In genomic region chr4:117992872-117993271, GRCm38 (mm10) we compare ENCODE assay signal across 24 mouse cellular contexts.
DNase-seq lines count a peak whose midpoint lies in the region; ATAC-seq and TF ChIP-seq lines count a peak whose summit lies in the region.
"Had no signal": no experiment of that assay in that cellular context is flagged by ENCODE, and none has a peak within 500 bp of the region (broad histone marks: within the 10 kb centered on the region; RNA-seq: fewer than 3 reads in every experiment).

No protein-coding gene starts in this region.

- H3K9me3 ChIP-seq in heart, embryonic 11.5 days (replicated peaks; ENCODE audit: control insufficient read depth, low read length), result no peaks in the 10 kb centered on the region
- H3K9me3 ChIP-seq in kidney, postnatal 0 days (replicated peaks; ENCODE audit: low read length), result no peaks in the 10 kb centered on the region
- no peaks in the 10 kb centered on the region for H3K9me3 ChIP-seq in lung, postnatal 0 days (ENCODE audit: low read length)
- H3K9me3 ChIP-seq: embryonic facial prominence, embryonic 13.5 days; forebrain, embryonic 12.5 days; hindbrain, embryonic 10.5 days; limb, embryonic 13.5 days; midbrain, embryonic 13.5 days had no signal

- TF ChIP-seq CTCF in kidney, postnatal 0 days (IDR thresholded peaks at IDR 0.05; ENCODE audit: low read depth), result peak; percentile 52
- peak; percentile 24 for TF ChIP-seq CTCF in lung, postnatal 0 days (IDR thresholded peaks at IDR 0.05)

- no peak overlapping the region for H3K27ac ChIP-seq in heart, embryonic 11.5 days (ENCODE audit: low read depth, low read length)
- H3K27ac ChIP-seq in kidney, postnatal 0 days, result no peak overlapping the region
- no peak overlapping the region for H3K27ac ChIP-seq in lung, postnatal 0 days (ENCODE audit: low read length)
- H3K27ac ChIP-seq: embryonic facial prominence, embryonic 13.5 days; forebrain, embryonic 12.5 days; hindbrain, embryonic 10.5 days; limb, embryonic 13.5 days; midbrain, embryonic 13.5 days had no signal

- peak; percentile 76 for DNase-seq in heart, adult 11 months
- DNase-seq in kidney, postnatal 0 days (ENCODE audit: low spot score), result peak; percentile 22
- no peak for DNase-seq in kidney, adult 18-20 months
- no peak for DNase-seq in lung, postnatal 0 days (ENCODE audit: low spot score)
- DNase-seq in lung, postnatal 25 days (ENCODE audit: low spot score), result no peak
- DNase-seq in urinary bladder, postnatal 10 days (ENCODE audit: low spot score), result peak; percentile 6
- no peak for DNase-seq in urinary bladder, postnatal 25 days (ENCODE audit: low spot score)
- DNase-seq: adrenal gland, postnatal 25 days; cerebellum, adult 8-10 months; cerebellum, postnatal 36 days; embryo, embryonic 11 days; heart, postnatal 10 days; kidney, adult 9 months; kidney, postnatal 4 days; retina, postnatal 1 day; right cerebral cortex, postnatal 4 days had no signal

- 72% methylated on average over 7 of the region's 7 CpGs for WGBS in heart, embryonic 11.5 days (ENCODE audit: insufficient replicate concordance)
- 55% methylated on average over 7 of the region's 7 CpGs for WGBS in kidney, postnatal 0 days
- 82% methylated on average over 7 of the region's 7 CpGs for WGBS in lung, postnatal 0 days

- no peak overlapping the region for H3K4me2 ChIP-seq in heart, embryonic 11.5 days
- no peak overlapping the region for H3K4me2 ChIP-seq in kidney, postnatal 0 days (ENCODE audit: low read length)
- H3K4me2 ChIP-seq in lung, postnatal 0 days (replicated peaks; ENCODE audit: low read depth, low read length), result no peak overlapping the region
- H3K4me2 ChIP-seq: embryonic facial prominence, embryonic 13.5 days; forebrain, embryonic 12.5 days; limb, embryonic 13.5 days; midbrain, embryonic 13.5 days had no signal

- ATAC-seq in heart, embryonic 11.5 days (replicated peaks; ENCODE audit: insufficient number of reproducible peaks, low FRiP score, low TSS enrichment), result no peak
- no peak for ATAC-seq in kidney, postnatal 0 days (replicated peaks; ENCODE audit: low FRiP score, low read depth)
- no peak for ATAC-seq in lung, postnatal 0 days
- ATAC-seq: CD4-positive, CD25-positive, alpha-beta regulatory T cell, adult 4 months; midbrain, embryonic 13.5 days had no signal

- no peak overlapping the region for H3K9ac ChIP-seq in heart, embryonic 11.5 days (ENCODE audit: low read depth, low read length)
- no peak overlapping the region for H3K9ac ChIP-seq in kidney, postnatal 0 days (ENCODE audit: low read depth, low read length)
- no peak overlapping the region for H3K9ac ChIP-seq in lung, postnatal 0 days (replicated peaks; ENCODE audit: low read depth)
- H3K9ac ChIP-seq: embryonic facial prominence, embryonic 13.5 days; forebrain, embryonic 12.5 days; limb, embryonic 13.5 days; midbrain, embryonic 13.5 days had no signal

- peaks cover 16% of the 10 kb centered on the region for H3K4me1 ChIP-seq in heart, embryonic 11.5 days (ENCODE audit: control insufficient read depth, insufficient read depth, low read length)
- peaks cover 14% of the 10 kb centered on the region for H3K4me1 ChIP-seq in kidney, postnatal 0 days (replicated peaks; ENCODE audit: insufficient read depth, low read length)
- peaks cover 7% of the 10 kb centered on the region; the same call in 1 of the 2 replicates for H3K4me1 ChIP-seq in lung, postnatal 0 days (ENCODE audit: insufficient read depth, low read depth, low read length)

- no peaks in the 10 kb centered on the region for H3K36me3 ChIP-seq in heart, embryonic 11.5 days (ENCODE audit: control insufficient read depth, insufficient read depth, low read length)
- H3K36me3 ChIP-seq in kidney, postnatal 0 days (ENCODE audit: insufficient read depth, low read length), result no peaks in the 10 kb centered on the region
- no peaks in the 10 kb centered on the region for H3K36me3 ChIP-seq in lung, postnatal 0 days (ENCODE audit: insufficient read depth, low read length)
- H3K36me3 ChIP-seq: embryonic facial prominence, embryonic 13.5 days; forebrain, embryonic 12.5 days; hindbrain, embryonic 10.5 days; limb, embryonic 13.5 days; midbrain, embryonic 13.5 days had no signal

- TF ChIP-seq EP300 in lung, postnatal 0 days (IDR thresholded peaks at IDR 0.05), result no peak

- no peak overlapping the region for H3K4me3 ChIP-seq in heart, embryonic 11.5 days (ENCODE audit: low read depth, low read length)
- no peak overlapping the region for H3K4me3 ChIP-seq in kidney, postnatal 0 days (replicated peaks; ENCODE audit: low read depth, low read length)
- no peak overlapping the region for H3K4me3 ChIP-seq in lung, postnatal 0 days (ENCODE audit: low read depth, low read length)
- H3K4me3 ChIP-seq: embryonic facial prominence, embryonic 13.5 days; erythroblast, embryonic 14.5 days; forebrain, embryonic 12.5 days; hindbrain, embryonic 10.5 days; limb, embryonic 13.5 days; midbrain, embryonic 13.5 days had no signal

- no peaks in the 10 kb centered on the region for H3K27me3 ChIP-seq in heart, embryonic 11.5 days (ENCODE audit: control insufficient read depth, insufficient read depth, low read length)
- no peaks in the 10 kb centered on the region for H3K27me3 ChIP-seq in kidney, postnatal 0 days (ENCODE audit: insufficient read depth, low read length)
- no peaks in the 10 kb centered on the region for H3K27me3 ChIP-seq in lung, postnatal 0 days (replicated peaks; ENCODE audit: insufficient read depth, low read length)
- H3K27me3 ChIP-seq: forebrain, embryonic 12.5 days; midbrain, embryonic 13.5 days had no signal

Comparison
In these comparisons a context has a peak if more than half of its experiments do, and no peak if none do; other contexts are left out.
1. DNase-seq: peak in heart, adult 11 months (single experiment), kidney, postnatal 0 days (single experiment) and urinary bladder, postnatal 10 days (single experiment); none in kidney, adult 18-20 months (single experiment), lung, postnatal 0 days (single experiment), lung, postnatal 25 days (single experiment) and urinary bladder, postnatal 25 days (single experiment).